Mouse (Mus musculus) ES-Bruce4 (cell line): Measurements from ENCODE around the gene Fat3. TPM values are rescaled to one million over a fixed set of nuclear protein-coding genes. Genes with fewer than 3 reads are reported as not detected.

Source experiments
- H3K27ac ChIP-seq: 2 replicates; pipeline ENCODE4 v1.5.1; 2012; ENCODE audit warnings: low read length, inconsistent platforms; ENCODE audit not compliant: insufficient read depth
- H3K27me3 ChIP-seq: 2 replicates; pipeline ENCODE4 v1.6.1; 2012; ENCODE audit warnings: mild to moderate bottlenecking, low read length, inconsistent platforms; ENCODE audit not compliant: control insufficient read depth, poor library complexity, insufficient read depth, severe bottlenecking
- H3K36me3 ChIP-seq: 2 replicates; pipeline ENCODE4 v1.6.1; 2012; ENCODE audit warnings: inconsistent platforms, mild to moderate bottlenecking, low read length, moderate library complexity; ENCODE audit not compliant: control insufficient read depth, poor library complexity, insufficient read depth, severe bottlenecking
- H3K4me1 ChIP-seq: one replicate; pipeline ENCODE4 v1.8.1; 2011; ENCODE audit warnings: low read length; ENCODE audit not compliant: control insufficient read depth, insufficient read depth
- H3K4me3 ChIP-seq: 2 replicates; pipeline ENCODE4 v1.5.1; 2011; ENCODE audit warnings: low read depth, mild to moderate bottlenecking, low read length
- H3K9ac ChIP-seq: 2 replicates; pipeline ENCODE4 v1.6.1; 2012; ENCODE audit warnings: low read depth, mild to moderate bottlenecking, inconsistent platforms; ENCODE audit not compliant: poor library complexity, severe bottlenecking
- H3K9me3 ChIP-seq: replicated peaks from 2 replicates; pipeline ENCODE4 v1.6.1; 2012; ENCODE audit warnings: mild to moderate bottlenecking, low read length, inconsistent platforms; ENCODE audit not compliant: control insufficient read depth, poor library complexity, insufficient read depth, severe bottlenecking
- CTCF ChIP-seq: IDR thresholded peaks from one replicate; pipeline ENCODE4 v1.8.1; 2011; ENCODE audit warnings: low read depth, low read length
- EP300 ChIP-seq: IDR thresholded peaks from 2 replicates; pipeline ENCODE4 v1.6.1; 2011; ENCODE audit warnings: low read depth, low read length; ENCODE audit not compliant: insufficient read depth
- POLR2A ChIP-seq: IDR thresholded peaks from one replicate; pipeline ENCODE4 v1.8.1; 2011; ENCODE audit warnings: low read length; ENCODE audit not compliant: insufficient read depth
- polyA plus RNA-seq: library from polyadenylated mRNA; stranded (reverse); fragments of >200 nt; gene quantifications from 2 replicates; pipeline ENCODE4 v1.2.4, GENCODE M21; 2011; ENCODE audit warnings: low read depth; ENCODE audit not compliant: missing spikeins, insufficient read depth, insufficient read length

The Fat3 gene
- polyA plus RNA-seq, 1 experiment, result 0.12 TPM

DNA sequence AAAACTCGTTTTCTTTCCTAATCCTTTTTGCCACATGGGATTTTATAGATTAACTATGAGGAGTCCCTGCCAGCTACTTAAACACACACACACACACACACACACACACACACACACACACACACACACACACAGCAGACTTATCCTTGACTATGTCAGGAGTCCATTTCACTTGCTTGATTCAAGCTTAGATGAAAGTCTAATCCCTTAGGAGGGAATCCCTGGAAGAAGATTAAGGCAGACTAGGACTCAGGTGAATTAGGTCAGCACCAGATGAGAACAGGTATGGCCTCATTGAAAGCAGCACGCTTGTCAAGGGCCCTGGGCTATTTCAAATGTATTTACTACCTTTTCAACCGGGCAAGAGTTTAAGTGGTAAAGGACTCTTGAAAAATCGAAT, 553.0 kb downstream of the Fat3 start:
- Histone ChIP-seq H3K27me3 (no peaks in the 10 kb centered on the region), H3K9ac (no peak overlapping the region), H3K4me1 (no peaks in the 10 kb centered on the region), H3K36me3 (no peaks in the 10 kb centered on the region), H3K27ac (no peak overlapping the region), H3K9me3 (no peaks in the 10 kb centered on the region), H3K4me3 (no peak overlapping the region)
- TF ChIP-seq CTCF, result no peak
- no peak for TF ChIP-seq EP300
- no peak for TF ChIP-seq POLR2A

DNA sequence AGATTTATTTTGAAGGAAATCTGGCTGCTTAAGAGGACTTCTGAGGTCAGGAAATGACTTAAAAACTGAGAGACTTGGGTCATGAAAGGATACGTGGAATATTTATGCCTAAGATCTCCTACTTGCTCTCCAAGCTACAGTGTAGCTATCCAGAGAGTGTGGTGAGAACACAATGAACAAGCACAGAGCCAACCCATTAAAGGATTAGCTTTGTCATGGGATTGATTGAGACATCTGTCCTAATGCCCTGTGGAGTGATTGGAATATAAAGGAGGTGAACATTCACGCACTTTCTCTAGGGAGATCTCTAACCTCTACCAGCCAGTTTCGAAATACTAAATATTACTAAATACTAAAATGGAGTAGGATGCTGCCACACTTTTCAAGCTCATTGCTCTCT, 556.9 kb downstream of the Fat3 start:
- H3K9me3 ChIP-seq, result no peaks in the 10 kb centered on the region
- H3K27me3 ChIP-seq, result no peaks in the 10 kb centered on the region
- H3K27ac ChIP-seq, result no peak overlapping the region
- no peak for TF ChIP-seq POLR2A
- TF ChIP-seq CTCF, result no peak
- TF ChIP-seq EP300, result no peak
- H3K4me1 ChIP-seq, result no peaks in the 10 kb centered on the region
- no peak overlapping the region for H3K4me3 ChIP-seq
- no peaks in the 10 kb centered on the region for H3K36me3 ChIP-seq
- H3K9ac ChIP-seq, result no peak overlapping the region

DNA sequence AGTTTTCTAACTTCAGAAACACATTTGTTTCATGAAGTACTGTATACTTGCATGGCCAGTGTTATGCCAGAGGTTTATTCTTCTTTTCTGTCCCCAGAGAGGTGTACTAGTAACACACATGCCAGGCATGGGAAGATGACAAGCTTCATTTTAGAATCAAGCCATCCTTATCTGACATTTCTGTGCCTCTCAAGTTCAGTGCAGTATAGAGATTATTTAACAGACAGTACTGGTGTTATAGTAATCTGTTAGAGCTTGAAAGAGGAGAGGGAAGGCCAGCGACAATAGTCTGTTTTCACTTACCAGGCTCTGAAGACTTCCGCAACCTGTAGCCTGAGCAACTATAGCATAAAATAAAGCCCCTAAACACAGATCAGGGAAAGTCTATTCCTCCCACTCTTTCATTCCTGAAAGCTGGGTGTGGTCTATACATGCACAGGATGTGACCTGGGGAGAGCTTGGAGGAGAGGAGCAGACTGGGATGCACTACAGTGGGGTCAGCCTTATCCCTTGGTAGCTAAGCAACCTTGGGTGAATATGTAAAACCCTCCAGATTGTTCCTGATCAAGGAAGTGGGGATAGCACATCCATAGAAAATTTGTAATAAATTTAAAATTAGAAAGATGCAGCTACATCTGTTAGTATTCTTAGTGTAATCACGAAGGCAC, 557.5 kb downstream of the Fat3 start:
- Histone ChIP-seq H3K4me3 (no peak overlapping the region), H3K27me3 (no peaks in the 10 kb centered on the region), H3K36me3 (no peaks in the 10 kb centered on the region), H3K9ac (no peak overlapping the region), H3K27ac (no peak overlapping the region), H3K9me3 (no peaks in the 10 kb centered on the region), H3K4me1 (no peaks in the 10 kb centered on the region)
- TF ChIP-seq POLR2A (no peak), CTCF (no peak), EP300 (no peak)

DNA sequence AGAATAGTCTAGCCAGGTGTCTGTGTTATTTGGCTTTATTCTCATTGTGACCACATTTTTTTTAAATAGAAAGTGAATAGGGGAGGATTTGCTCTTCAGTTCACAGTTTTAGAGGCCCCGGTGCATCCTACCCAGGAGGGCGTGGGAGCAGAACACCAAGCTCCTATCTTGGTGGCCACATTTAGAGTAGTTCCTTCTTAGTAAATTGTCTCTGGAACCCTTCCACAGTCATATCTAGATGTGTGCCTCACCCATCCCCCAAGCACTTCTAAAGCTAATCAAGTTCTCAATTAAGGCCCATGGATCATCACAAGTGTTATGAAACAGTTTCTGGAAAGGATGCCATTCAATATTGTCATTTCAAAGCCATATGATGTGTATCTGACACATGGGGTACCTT, 559.3 kb downstream of the Fat3 start:
- Histone ChIP-seq H3K27ac (no peak overlapping the region), H3K9me3 (no peaks in the 10 kb centered on the region), H3K4me3 (no peak overlapping the region), H3K27me3 (no peaks in the 10 kb centered on the region), H3K4me1 (no peaks in the 10 kb centered on the region), H3K9ac (no peak overlapping the region), H3K36me3 (no peaks in the 10 kb centered on the region)
- TF ChIP-seq EP300 (no peak), POLR2A (no peak), CTCF (no peak)

DNA sequence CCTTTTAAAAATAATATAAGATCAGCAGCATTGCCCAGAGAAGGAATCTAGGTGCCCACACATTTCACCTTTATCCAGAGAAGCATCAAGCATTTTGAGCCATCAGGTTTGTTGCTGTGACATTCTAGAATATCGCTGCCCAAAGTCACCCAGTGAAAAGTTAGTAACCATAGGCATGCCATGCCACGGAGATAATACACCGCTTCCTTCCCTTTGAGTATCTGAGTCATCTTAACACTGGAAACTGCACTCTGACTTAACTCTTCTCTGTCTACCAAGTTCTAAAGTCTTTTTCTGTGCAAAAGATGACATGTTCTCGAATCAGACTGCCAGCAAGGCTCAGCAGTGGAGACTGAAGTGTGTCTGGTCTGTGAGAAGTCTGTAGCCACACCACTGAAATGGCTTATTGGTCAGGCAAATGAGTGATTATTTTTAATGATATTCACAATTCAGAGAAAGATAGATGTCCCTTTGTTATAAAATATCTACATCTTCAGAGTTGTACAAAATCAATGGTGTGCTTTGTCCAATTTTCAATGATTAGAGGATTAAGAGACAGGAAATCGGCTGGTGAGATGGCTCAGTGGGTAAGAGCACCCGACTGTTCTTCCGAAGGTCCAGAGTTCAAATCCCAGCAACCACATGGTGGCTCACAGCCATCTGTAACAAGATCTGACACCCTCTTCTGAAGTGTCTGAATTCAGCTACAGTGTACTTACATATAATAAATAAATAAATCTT, 560.0 kb downstream of the Fat3 start:
- H3K4me1 ChIP-seq, result no peaks in the 10 kb centered on the region
- no peaks in the 10 kb centered on the region for H3K9me3 ChIP-seq
- no peak for TF ChIP-seq EP300
- TF ChIP-seq CTCF, result no peak
- TF ChIP-seq POLR2A, result no peak
- no peak overlapping the region for H3K4me3 ChIP-seq
- no peaks in the 10 kb centered on the region for H3K36me3 ChIP-seq
- no peaks in the 10 kb centered on the region for H3K27me3 ChIP-seq
- H3K9ac ChIP-seq, result no peak overlapping the region
- H3K27ac ChIP-seq, result no peak overlapping the region

DNA sequence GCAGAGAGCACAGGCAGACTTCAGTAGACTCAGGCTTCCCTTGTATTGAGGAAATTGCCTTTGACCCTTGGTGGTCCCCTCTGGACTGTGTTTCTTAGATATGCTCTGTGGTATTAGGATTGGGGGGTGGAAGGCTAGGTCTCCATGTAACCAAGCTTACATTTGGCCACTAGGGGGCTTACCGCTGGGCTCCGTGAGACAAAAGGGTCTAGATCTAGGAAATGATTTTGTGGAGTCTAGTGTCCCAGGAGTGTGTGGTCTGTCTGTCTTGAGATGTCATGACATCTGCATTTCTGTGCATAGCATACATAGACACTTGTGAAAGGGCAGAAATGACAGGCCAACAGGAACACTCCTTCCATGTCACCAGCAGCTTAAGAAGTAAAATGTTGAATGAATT, 561.5 kb downstream of the Fat3 start:
- Histone ChIP-seq H3K9me3 (no peaks in the 10 kb centered on the region), H3K4me3 (no peak overlapping the region), H3K27me3 (no peaks in the 10 kb centered on the region), H3K36me3 (no peaks in the 10 kb centered on the region), H3K4me1 (no peaks in the 10 kb centered on the region), H3K27ac (no peak overlapping the region), H3K9ac (no peak overlapping the region)
- TF ChIP-seq POLR2A (no peak), CTCF (peak; percentile 5), EP300 (no peak)
